Mouse (Mus musculus): Measurements from ENCODE around the gene Arhgap10. TPM values are rescaled to one million over a fixed set of nuclear protein-coding genes. Genes with fewer than 3 reads are reported as not detected.
A peak's percentile ranks its signal among the peaks of the same experiment; 100 is the strongest.

The Arhgap10 gene
- polyA plus RNA-seq, 1 experiment from 2014 or later: 25.7 TPM

DNA sequence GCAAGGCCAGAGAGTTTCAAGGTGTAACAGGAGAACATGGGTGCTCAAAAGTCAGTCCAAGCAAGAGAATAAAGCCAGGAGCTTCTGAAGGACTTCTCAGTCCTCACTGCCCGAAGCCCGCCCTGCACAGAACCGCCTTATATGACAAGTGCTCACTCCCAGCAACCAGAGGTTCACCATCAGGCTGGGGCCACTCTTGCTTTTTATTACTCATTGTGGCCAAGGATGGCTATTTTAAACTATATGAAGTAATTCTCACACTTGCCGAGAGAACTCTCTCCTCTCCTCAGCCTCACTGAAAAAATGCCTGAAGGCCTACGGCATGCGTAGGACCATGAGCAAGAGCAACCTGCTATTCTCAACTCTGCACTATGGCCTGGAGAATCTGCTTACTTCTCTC, 133.7 kb downstream of the Arhgap10 start:
- DNase-seq (ENCODE audit: low spot score): no peak
- peaks cover 4% of the 10 kb centered on the region; the same call in 1 of the 2 replicates for H3K4me1 ChIP-seq
- no peaks in the 10 kb centered on the region for H3K9me3 ChIP-seq
- no peak overlapping the region for H3K27ac ChIP-seq
- no peaks in the 10 kb centered on the region for H3K27me3 ChIP-seq (ENCODE audit: insufficient read depth, poor library complexity, severe bottlenecking)
- 87% methylated on average over 6 of the region's 6 CpGs for WGBS
- H3K4me3 ChIP-seq: no peak overlapping the region
- H3K36me3 ChIP-seq: peaks cover 32% of the 10 kb centered on the region

DNA sequence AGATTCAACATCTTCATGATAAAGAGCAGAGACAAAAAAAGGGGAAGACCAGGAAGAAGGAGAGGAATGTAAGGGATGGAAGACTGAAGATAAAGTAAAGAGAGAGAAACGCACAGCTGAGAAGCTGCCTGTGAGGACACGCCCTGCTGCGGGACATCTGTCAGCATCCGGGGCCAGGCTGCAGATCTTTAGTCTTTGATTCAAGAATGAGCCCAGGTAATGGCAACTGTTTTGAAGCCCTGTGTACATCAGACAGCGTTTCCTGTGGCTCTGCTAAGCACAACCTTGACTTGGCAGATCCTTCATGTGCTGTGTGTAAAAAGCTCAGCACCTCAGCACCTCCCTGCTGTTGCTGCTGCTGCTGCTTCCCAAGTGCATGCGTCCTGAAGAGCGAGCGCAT, 134.1 kb downstream of the Arhgap10 start:
- H3K4me1 ChIP-seq: peaks cover 4% of the 10 kb centered on the region; the same call in 1 of the 2 replicates
- no peak overlapping the region for H3K4me3 ChIP-seq
- no peak overlapping the region for H3K27ac ChIP-seq
- no peaks in the 10 kb centered on the region for H3K27me3 ChIP-seq (ENCODE audit: insufficient read depth, poor library complexity, severe bottlenecking)
- 72% methylated on average over 8 of the region's 8 CpGs for WGBS
- no peaks in the 10 kb centered on the region for H3K9me3 ChIP-seq
- DNase-seq (ENCODE audit: low spot score): no peak
- H3K36me3 ChIP-seq: peaks cover 37% of the 10 kb centered on the region

DNA sequence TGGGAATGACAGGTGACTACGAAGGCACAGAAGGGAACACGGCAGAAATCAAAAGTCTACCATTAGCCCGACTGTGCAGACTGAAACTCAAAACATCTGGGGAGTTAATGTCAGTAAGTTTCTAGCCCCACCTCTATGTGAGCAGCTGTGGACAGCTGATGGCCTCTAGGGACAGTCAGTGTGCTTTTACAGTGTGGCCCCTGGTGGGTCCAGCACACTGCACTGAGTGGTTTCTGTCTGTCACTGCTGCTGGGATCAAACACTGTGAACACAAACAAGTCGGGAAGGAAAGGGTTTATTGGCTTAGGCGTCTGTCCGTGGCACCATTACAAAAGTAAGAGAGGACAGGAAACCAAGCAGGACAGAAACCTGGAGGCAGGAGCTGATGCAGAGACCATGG, 136.9 kb downstream of the Arhgap10 start:
- H3K27me3 ChIP-seq (ENCODE audit: insufficient read depth, poor library complexity, severe bottlenecking): no peaks in the 10 kb centered on the region
- no peak overlapping the region for H3K4me3 ChIP-seq
- no peak for DNase-seq (ENCODE audit: low spot score)
- no peaks in the 10 kb centered on the region for H3K9me3 ChIP-seq
- H3K27ac ChIP-seq: no peak overlapping the region
- 65% methylated on average over 6 of the region's 6 CpGs for WGBS
- peaks cover 13% of the 10 kb centered on the region for H3K4me1 ChIP-seq
- H3K36me3 ChIP-seq: peaks cover 35% of the 10 kb centered on the region

DNA sequence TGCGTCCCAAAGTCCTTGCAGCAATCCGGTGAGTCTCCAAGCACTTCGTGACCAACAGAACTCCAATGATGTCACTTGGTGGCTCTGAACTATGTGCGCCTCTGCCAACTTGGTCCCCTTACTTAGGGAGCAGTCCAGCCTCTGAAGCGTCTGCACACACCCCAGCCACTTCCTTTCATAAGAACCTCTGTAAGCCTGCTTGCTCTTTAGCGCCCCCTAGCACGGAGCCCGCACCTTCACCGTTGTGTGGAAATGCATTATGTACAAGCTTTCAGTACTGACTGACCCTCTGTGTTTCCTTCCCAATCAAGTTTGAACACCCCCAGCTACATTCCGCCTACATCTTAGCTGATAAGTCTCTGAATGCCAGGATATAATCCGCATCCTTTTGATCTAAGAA, 138.5 kb downstream of the Arhgap10 start:
- Histone ChIP-seq H3K27me3 (ENCODE audit: insufficient read depth, poor library complexity, severe bottlenecking) (no peaks in the 10 kb centered on the region), H3K9me3 (no peaks in the 10 kb centered on the region), H3K27ac (no peak overlapping the region), H3K4me1 (peaks cover 22% of the 10 kb centered on the region), H3K4me3 (no peak overlapping the region), H3K36me3 (peaks cover 35% of the 10 kb centered on the region)
- 60% methylated on average over 11 of the region's 11 CpGs for WGBS
- no peak for DNase-seq (ENCODE audit: low spot score)

DNA sequence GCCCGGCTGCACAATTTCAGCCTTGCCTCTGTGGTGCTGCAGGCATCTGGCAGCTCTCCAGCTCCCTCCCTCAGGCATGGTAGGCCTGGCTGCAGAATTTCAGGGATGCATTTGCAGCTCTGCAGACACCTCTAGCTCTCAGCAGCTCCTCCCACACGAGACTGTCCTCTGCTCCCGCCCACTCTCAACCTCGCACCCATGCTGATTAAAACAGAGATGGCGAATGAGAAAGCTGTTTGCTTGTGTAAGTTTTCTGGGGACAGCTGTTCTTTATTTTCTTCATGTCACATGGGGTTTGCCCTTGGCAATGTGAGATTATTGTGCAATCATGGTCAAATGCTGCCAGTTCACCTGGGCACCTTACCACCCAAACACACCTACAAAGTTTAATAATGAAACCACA, 141.3 kb downstream of the Arhgap10 start:
- peaks cover 34% of the 10 kb centered on the region for H3K36me3 ChIP-seq
- H3K9me3 ChIP-seq: no peaks in the 10 kb centered on the region
- DNase-seq (ENCODE audit: low spot score): peak; percentile 83
- H3K27me3 ChIP-seq (ENCODE audit: insufficient read depth, poor library complexity, severe bottlenecking): no peaks in the 10 kb centered on the region
- H3K4me1 ChIP-seq: peaks cover 22% of the 10 kb centered on the region
- no peak overlapping the region for H3K27ac ChIP-seq
- no peak overlapping the region for H3K4me3 ChIP-seq
- 12% methylated on average over 5 of the region's 5 CpGs for WGBS

DNA sequence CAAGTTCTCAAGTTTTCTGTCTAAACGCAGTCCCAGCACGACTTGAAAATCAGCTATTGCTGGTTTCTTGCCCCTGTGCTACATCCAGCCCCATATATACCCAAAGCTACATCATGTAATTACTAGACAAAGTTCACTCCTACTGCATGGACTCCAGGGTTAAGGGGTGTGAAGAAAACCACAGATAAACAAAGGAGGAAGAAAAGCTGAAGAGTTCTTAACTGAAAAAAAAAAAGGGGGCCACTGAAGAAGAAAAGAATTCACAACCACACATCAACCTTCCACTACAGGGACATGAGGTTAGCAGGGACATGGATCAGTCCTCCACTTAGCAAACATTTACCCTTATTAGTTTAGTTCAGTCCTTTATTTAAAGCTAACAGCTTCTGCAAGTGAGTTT, 141.8 kb downstream of the Arhgap10 start:
- 82% methylated on average over 2 of the region's 2 CpGs for WGBS
- no peak for DNase-seq (ENCODE audit: low spot score)
- Histone ChIP-seq H3K9me3 (no peaks in the 10 kb centered on the region), H3K36me3 (peaks cover 29% of the 10 kb centered on the region), H3K4me1 (peaks cover 20% of the 10 kb centered on the region), H3K4me3 (no peak overlapping the region), H3K27ac (no peak overlapping the region), H3K27me3 (ENCODE audit: insufficient read depth, poor library complexity, severe bottlenecking) (no peaks in the 10 kb centered on the region)

DNA sequence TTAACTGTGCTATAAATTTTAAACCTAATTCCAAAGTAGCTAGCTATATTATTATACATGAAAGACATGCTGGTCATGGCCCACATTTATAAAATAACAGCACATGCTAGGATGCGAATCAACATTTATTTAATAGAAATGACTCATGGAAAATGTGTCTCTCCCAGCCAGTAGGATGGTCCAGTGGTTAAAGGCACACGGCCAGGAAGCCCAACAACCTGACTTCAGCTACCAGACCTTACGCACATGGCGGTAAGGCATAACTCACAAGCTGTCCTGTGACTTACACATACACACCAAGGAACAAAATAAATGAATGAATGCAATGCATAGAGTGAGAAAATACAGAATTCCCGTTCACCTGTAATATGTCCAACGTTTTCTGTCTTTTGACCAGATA, 146.7 kb downstream of the Arhgap10 start:
- 89% methylated on average over 6 of the region's 6 CpGs for WGBS
- H3K4me1 ChIP-seq: peaks cover 11% of the 10 kb centered on the region
- H3K4me3 ChIP-seq: no peak overlapping the region
- no peaks in the 10 kb centered on the region for H3K27me3 ChIP-seq (ENCODE audit: insufficient read depth, poor library complexity, severe bottlenecking)
- H3K27ac ChIP-seq: no peak overlapping the region
- peaks cover 9% of the 10 kb centered on the region for H3K36me3 ChIP-seq
- H3K9me3 ChIP-seq: no peaks in the 10 kb centered on the region
- DNase-seq (ENCODE audit: low spot score): no peak

DNA sequence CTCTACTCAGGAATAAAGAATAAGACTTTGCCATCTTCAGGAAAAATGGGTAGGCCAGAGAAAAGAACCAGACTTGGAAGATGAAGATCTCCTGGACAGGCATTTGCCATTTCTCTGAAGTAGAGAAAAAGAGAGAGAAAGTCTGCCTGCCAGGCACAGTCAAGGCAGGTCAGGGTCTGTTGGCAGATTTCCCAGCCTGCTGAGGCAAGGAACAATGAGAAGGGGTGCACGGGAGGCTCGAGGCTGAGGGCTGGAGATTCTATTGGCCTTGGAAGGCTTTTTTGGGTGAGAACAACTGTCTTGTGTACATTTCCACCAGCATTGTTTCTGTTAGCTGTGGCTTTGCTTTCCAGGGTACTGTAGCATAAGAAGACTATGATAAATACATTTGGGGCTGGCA, 147.4 kb downstream of the Arhgap10 start:
- DNase-seq (ENCODE audit: low spot score): no peak
- H3K36me3 ChIP-seq: peaks cover 9% of the 10 kb centered on the region
- H3K4me1 ChIP-seq: peaks cover 4% of the 10 kb centered on the region
- no peak overlapping the region for H3K27ac ChIP-seq
- WGBS: 56% methylated on average over 2 of the region's 2 CpGs
- H3K4me3 ChIP-seq: no peak overlapping the region
- H3K27me3 ChIP-seq (ENCODE audit: insufficient read depth, poor library complexity, severe bottlenecking): no peaks in the 10 kb centered on the region
- H3K9me3 ChIP-seq: no peaks in the 10 kb centered on the region

DNA sequence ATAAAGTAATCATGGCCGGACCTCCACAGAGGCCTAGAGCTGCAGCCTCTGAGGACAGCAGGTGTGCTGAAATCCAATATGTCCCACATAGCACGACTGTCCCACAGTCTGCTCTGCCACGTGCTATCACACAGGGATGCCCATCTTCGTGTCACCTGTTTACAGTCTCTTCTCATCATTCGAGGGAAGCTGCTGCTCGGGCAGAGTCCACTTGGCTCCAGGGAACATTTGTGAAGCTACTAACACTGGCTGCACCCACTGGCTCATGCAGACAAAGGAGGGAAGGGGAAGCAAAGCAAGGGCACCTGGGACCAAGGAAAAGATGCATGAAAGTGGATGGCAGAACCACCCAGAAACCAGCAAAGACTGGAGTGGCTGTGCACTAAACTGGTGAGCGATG, 148.1 kb downstream of the Arhgap10 start:
- no peaks in the 10 kb centered on the region for H3K4me1 ChIP-seq
- DNase-seq (ENCODE audit: low spot score): no peak
- peaks cover 11% of the 10 kb centered on the region for H3K36me3 ChIP-seq
- H3K4me3 ChIP-seq: no peak overlapping the region
- no peaks in the 10 kb centered on the region for H3K27me3 ChIP-seq (ENCODE audit: insufficient read depth, poor library complexity, severe bottlenecking)
- 87% methylated on average over 7 of the region's 7 CpGs for WGBS
- no peak overlapping the region for H3K27ac ChIP-seq
- no peaks in the 10 kb centered on the region for H3K9me3 ChIP-seq

DNA sequence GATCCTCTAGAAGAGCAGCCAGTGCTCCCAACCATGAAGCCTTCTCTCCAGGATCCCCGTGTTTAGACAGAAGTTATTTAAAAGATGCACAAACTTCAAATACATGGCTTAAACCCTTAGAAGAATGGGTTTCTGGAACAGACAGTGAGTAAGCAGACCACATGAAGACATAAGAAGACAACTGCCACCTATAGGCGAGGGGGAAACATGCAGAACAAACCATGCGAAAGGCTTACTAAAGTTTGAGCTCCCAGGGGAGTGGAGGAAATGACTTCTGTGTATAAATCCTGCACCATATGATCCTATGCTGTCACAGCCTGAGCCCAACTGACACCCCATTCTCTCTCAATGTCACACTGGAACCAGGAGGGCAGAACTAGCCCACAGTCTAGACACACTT, 150.7 kb downstream of the Arhgap10 start:
- WGBS: 57% methylated on average over 3 of the region's 3 CpGs
- DNase-seq (ENCODE audit: low spot score): no peak
- H3K4me3 ChIP-seq: no peak overlapping the region

DNA sequence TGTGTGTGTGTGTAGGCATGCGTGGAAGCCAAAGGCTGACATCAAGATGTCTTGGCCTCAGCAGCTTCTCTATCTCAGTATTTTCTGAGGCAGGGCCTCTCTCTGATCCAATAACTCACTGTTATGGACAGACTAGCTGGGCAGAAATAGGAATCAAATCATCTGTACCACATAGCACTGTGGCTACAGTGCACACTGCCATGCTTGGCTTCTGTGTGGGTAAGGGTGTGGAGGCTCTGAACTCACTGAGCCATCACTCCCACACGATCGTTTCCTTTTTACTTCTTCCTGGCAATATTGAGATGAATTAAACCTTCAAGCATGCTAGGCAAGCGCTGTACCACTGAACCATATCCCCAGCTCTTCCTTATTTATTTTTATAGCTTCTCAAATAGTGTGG, 151.3 kb downstream of the Arhgap10 start:
- 88% methylated on average over 4 of the region's 4 CpGs for whole genome bisulfite sequencing

More for the DNA sequence above, 150.7 kb downstream of the Arhgap10 start:
- Histone ChIP-seq H3K27ac (no peak overlapping the region), H3K9me3 (no peaks in the 10 kb centered on the region), H3K36me3 (peaks cover 7% of the 10 kb centered on the region; the same call in 1 of the 2 replicates), H3K27me3 (ENCODE audit: insufficient read depth, poor library complexity, severe bottlenecking) (no peaks in the 10 kb centered on the region), H3K4me1 (no peaks in the 10 kb centered on the region)

DNA sequence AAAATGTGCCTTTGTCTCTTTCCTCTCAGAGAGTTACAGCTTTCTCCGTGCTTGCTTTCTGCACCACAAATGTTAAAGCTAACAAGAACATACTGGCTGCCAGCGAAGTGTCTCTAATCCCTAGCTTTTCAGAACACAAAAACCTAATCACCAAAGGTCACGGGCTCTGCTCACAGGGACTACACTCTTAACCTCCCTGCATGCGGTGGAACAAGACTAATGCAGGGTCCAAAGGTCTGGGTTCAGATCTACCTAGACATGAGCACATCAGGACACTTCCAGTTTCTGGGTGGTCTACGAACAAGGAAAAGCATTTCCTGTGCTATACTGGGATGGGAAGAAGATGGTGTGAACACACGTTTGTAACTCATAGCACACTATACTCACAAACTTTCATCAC, 151.8 kb downstream of the Arhgap10 start:
- Histone ChIP-seq H3K4me1 (no peaks in the 10 kb centered on the region), H3K4me3 (no peak overlapping the region), H3K9me3 (no peaks in the 10 kb centered on the region), H3K36me3 (peaks cover 7% of the 10 kb centered on the region; the same call in 1 of the 2 replicates), H3K27ac (no peak overlapping the region), H3K27me3 (ENCODE audit: insufficient read depth, poor library complexity, severe bottlenecking) (no peaks in the 10 kb centered on the region)
- 82% methylated on average over 6 of the region's 6 CpGs for WGBS
- no peak for DNase-seq (ENCODE audit: low spot score)

More for the DNA sequence above, 151.3 kb downstream of the Arhgap10 start:
- Histone ChIP-seq H3K4me1 (no peaks in the 10 kb centered on the region), H3K9me3 (no peaks in the 10 kb centered on the region), H3K4me3 (no peak overlapping the region), H3K27me3 (ENCODE audit: insufficient read depth, poor library complexity, severe bottlenecking) (no peaks in the 10 kb centered on the region), H3K36me3 (peaks cover 7% of the 10 kb centered on the region; the same call in 1 of the 2 replicates), H3K27ac (no peak overlapping the region)
- DNase-seq (ENCODE audit: low spot score): no peak

DNA sequence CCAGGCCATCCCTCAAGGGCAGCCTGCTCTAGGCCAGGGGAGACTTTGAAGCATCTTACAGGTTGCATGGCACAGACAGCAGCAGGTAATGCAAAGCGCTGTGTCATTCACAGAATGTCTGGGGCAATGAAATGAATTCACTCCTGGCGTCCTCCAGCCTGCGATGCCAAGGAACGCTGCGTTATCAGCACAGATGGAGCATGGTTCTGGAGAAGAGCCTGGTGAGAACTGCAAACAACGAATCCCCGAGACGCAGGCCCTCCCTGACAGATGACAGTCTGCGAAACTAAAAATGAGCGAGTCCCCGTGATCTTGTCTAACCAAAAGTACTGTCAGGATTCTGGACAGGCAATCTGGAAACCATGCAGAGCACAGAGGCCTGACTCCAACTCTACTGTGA, 153.3 kb downstream of the Arhgap10 start:
- Histone ChIP-seq H3K27me3 (ENCODE audit: insufficient read depth, poor library complexity, severe bottlenecking) (no peaks in the 10 kb centered on the region), H3K4me1 (no peaks in the 10 kb centered on the region), H3K4me3 (no peak overlapping the region), H3K27ac (no peak overlapping the region), H3K36me3 (peaks cover 7% of the 10 kb centered on the region; the same call in 1 of the 2 replicates), H3K9me3 (no peaks in the 10 kb centered on the region)
- WGBS: 88% methylated on average over 11 of the region's 11 CpGs
- no peak for DNase-seq (ENCODE audit: low spot score)

DNA sequence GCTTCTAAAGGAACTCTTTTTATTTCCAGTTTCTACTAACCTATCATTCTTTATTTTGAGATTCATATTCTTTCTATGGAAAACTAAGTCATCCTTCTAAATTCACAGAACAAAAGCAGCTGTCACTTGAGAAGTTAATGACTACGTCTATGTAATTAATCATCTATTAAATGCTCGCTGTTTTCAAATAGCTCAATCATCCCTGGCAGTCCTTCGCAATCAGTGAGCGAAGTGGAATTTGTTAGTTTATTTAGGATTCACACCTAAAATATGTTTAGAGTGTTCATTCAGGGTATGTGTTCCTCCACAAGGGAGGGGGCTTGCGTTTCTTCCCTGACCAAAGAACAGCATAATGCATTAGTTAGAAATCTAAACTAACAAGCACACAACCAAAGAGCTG, 156.9 kb downstream of the Arhgap10 start:
- peaks cover 7% of the 10 kb centered on the region; the same call in 1 of the 2 replicates for H3K36me3 ChIP-seq
- no peaks in the 10 kb centered on the region for H3K4me1 ChIP-seq
- no peak for DNase-seq (ENCODE audit: low spot score)
- 84% methylated on average over 5 of the region's 5 CpGs for WGBS
- no peaks in the 10 kb centered on the region for H3K9me3 ChIP-seq
- no peaks in the 10 kb centered on the region for H3K27me3 ChIP-seq (ENCODE audit: insufficient read depth, poor library complexity, severe bottlenecking)
- H3K4me3 ChIP-seq: no peak overlapping the region
- no peak overlapping the region for H3K27ac ChIP-seq

Data from heart, embryonic 10.5 days (tissue).